Mouse (Mus musculus): ENCODE results near the gene Ntrk3.

The Ntrk3 gene

DNA sequence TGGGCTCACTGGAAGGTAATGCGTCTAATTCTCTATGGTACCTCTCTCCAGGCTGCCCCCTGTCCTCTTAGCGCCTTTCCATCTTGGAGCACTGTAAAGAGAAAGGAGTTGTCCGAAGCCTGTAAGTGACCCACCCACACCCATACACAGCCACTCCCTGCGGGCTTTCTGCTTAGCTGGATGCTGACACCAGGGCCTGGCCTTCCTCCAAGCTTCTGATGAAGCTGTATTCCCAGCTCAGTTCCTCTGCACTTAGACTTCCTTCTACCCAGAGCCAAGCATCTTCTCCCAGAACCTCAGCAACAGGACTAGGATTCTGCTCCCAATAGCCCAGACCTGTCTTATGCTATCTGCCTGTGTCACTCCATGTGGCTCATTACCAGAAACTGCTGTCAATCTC, 114.1 kb downstream of the Ntrk3 start:
- DNase-seq (ENCODE audit: low spot score): no peak

DNA sequence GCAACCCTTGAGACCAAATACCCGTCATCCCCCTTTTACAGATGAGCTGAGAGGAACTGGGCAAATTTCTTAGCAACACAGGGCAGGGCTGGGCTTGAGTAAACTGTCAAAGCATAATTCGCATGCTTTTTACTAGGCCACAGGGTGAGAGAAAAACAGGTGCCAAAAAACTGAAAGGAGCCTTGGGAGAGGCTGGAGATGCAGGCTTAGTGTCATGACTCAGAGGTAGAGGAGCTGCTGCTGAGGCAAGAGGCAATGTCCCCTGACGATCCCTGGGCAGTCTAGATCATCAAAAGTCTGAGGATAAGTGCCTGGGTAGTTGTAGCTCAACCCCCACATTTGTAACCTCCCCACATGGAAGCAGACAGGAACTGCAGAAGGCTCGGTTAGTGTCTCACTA, 116.7 kb downstream of the Ntrk3 start:
- DNase-seq (ENCODE audit: low spot score): no peak

DNA sequence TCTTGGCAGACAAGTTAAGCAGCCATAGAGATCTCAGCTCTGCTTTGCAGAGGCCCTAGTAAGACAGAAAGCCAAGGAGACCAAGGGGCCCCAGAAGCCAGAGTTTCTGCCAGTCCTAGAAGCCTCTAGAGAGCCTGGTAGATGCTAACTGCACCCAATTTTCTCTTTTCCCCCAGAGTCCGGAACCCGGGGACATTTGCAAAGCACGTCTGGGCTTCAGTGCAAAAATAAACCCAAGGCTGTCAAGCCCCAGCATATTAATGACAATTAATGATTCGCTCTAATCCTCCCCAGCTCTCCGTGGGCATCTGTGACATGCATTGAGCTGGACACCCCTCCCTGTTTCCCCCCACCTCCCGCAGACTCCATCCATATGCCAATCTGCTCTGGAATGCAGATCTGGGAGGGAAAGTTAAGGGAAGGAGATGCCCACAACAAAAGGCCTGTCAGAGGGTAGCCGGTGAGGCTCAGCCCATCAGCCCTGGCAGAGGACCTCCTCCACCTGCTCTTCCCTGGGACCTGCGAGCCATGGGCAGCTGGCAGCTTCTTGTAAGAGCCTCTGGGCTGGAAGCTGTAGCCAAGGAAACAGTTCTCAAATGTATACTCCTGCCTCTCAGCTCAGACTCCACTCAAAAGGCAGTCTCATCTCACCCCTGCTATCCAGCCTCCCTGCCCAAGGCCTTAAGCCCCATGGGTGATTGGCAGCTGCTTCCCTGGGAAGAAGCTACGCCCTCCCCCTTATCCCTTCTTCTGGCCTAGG, 117.8 kb downstream of the Ntrk3 start:
- no peak for DNase-seq (ENCODE audit: low spot score)

DNA sequence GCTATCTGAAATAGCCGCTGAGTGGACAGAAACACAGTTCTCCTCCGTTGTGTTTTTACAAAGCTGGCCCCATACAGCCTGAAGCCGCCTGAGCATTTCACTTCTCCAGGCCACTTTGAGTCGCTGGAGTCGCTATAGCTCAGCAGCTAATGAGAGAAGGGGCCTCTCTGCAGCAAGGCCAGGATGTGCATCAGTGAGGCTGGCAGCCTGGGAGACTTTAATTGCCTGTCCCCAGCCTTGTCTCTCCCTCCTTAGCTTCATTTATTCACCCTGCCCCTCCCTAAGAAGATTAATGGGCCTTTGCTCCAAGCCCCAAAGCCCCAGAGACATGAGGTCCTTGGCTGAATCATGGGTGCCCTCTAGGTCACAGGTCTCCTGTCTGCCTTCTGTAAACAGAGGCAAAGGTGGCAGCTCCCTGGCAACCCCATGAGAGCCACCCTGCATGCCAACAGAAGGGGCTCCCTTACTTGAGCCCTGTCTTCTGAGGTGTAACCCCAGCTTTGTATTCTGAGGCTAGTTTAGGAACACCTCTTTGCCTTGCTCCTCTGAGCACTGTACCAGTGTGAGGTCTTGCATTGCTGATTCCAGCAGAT, 132.2 kb downstream of the Ntrk3 start:
- DNase-seq (ENCODE audit: low spot score): no peak

DNA sequence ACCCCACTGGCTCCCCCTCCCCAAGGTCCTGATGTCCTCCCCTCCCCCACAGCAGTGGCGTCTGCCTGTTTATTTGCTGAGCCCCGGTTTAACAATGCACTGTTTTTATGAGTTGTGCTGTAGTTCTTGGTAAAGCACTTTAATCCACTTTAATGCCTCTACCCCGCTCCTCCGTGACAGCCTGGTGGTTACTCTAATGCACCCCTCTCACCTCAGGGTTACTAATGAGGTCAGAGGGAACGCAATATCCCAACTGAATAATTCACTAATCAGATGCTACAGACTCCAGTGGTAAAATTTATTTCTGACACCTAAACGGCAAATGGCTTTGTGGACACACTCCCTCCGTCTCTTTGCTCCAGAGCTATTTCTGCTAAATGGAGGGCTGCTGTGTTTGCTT, 133.9 kb downstream of the Ntrk3 start:
- no peak for DNase-seq (ENCODE audit: low spot score)

DNA sequence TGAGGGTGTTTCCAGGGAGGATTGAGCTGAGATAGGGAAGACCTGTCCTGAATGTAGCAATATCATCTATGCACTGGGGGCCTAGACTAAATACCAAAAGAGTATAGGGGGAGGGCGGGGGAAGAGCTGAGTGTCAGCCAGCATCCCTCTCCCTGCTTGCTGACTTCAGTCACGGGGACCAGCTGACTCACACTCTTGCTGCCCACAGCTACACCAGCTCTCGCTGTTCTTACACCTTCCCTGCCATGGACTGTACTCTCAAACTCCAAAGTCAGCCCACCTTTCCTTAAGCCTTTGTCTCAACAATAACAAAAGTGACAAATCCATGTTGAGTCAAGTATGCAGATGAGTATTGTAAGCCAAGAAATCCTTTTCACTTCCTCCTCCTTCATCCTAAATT, 136.0 kb downstream of the Ntrk3 start:
- no peak for DNase-seq (ENCODE audit: low spot score)

DNA sequence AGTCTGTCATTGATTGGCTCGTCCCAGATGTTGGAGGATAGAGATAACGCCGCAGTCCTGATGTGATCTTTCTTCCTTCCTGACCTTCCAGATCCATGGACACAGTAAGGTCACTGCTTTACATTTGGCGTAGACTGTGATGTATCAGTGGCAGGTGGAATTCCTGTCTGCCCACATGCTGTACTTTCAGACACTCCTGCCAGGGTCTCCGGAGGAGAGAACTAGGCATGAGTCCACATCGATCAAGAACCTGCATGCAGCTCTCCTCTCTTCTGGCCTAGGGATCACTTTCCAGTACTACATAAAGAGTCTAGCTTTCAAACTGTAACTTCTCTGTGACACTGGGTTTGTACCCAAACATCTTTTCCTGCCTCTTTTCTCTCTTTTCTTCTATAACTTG, 136.9 kb downstream of the Ntrk3 start:
- no peak for DNase-seq (ENCODE audit: low spot score)

GRCm38 (mm10) chr7:78599941-78600677, 137.7 kb downstream of the Ntrk3 start:
- DNase-seq (ENCODE audit: low spot score): no peak

- no peak for DNase-seq (ENCODE audit: low spot score)
Observed at GRCm38 (mm10) chr7:78598147-78598546, 139.7 kb downstream of the Ntrk3 start.

GRCm38 (mm10) chr7:78597251-78598129, 140.3 kb downstream of the Ntrk3 start:
- DNase-seq (ENCODE audit: low spot score): no peak

DNA sequence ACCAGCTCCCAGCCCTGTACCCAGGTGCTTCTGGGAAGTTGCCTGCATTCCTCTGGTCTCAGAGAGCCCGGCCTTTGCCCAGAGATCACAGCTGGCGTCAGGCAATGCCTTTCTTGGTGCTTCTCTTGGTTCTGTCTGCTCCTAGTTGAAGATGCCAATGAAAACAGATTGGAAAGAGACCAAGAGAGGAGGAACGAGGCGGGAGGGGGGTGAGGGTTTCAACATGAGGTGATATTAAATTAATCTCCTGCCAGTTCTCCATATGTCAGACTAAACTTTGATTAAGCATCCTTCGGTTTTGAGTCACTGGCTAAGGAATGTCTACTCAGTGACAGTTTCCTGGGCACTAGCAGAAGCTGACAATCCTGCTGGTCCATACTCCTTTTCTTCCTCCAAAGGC, 141.3 kb downstream of the Ntrk3 start:
- no peak for DNase-seq (ENCODE audit: low spot score)

- DNase-seq (ENCODE audit: low spot score): no peak
Observed at GRCm38 (mm10) chr7:78595895-78596294, 141.9 kb downstream of the Ntrk3 start.

DNA sequence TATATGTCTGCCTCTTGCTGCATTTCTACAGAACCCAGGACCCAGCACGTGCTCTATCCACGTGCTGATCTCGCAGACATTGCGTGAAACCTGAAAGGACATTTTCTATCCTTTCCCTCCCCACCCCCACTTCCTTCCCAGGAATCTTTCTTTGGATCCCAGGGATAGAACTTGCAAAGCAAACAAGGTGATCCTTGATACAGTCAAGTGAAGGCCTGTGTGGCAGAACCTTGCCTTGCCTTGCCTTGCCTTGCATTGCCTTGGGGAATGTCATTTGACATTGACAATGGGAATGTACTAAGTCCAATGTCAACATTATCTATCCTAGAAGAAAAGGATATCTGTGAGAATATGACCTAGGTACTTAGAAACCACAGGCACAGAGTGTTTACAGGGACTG, 144.9 kb downstream of the Ntrk3 start:
- DNase-seq (ENCODE audit: low spot score): no peak

DNA sequence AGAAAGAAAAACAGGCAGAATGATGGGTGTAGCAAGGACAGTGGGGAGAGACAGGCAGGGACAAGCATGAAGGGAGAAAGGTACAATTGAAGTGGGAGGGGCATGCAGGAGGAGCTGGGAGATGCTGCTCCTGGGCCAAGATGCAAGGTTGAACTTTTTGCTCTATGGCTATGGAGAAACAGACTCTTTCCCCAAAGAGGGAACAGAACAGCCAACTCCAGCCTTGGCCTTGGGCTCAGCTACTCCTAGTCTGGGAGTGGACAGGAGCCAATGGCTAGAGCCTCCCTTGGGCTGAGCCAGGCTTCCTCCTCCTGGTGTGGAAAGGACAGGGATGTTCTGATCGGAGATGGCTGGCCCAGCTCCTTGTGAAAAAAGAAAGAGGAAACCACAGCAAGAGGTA, 145.6 kb downstream of the Ntrk3 start:
- no peak for DNase-seq (ENCODE audit: low spot score)

GRCm38 (mm10) chr7:78589766-78590165, 148.0 kb downstream of the Ntrk3 start:
- DNase-seq (ENCODE audit: low spot score): no peak

- DNase-seq (ENCODE audit: low spot score): no peak
Observed at GRCm38 (mm10) chr7:78586800-78587199, 151.0 kb downstream of the Ntrk3 start.

- DNase-seq (ENCODE audit: low spot score): no peak
Observed at GRCm38 (mm10) chr7:78585960-78586359, 151.9 kb downstream of the Ntrk3 start.

DNA sequence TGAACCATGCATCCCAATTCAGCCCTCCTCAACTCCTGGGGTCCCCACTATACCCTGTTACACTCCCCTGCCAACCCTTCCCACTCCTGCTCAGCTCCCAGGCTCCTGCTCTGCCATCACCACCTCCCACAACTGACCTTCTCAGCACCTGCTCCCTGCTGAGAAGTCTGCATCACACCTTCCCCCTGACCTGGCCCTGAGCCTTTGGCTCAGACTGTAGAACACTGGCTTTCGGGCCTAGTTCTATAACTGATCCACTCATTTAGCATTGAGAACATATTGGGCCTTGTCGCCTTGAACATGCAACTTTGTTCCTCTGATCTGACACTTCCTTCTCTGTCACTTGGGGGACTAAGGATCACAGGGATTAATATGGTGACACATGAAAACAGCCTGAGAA, 152.9 kb downstream of the Ntrk3 start:
- no peak for DNase-seq (ENCODE audit: low spot score)

GRCm38 (mm10) chr7:78584499-78584898, 153.3 kb downstream of the Ntrk3 start:
- no peak for DNase-seq (ENCODE audit: low spot score)

DNA sequence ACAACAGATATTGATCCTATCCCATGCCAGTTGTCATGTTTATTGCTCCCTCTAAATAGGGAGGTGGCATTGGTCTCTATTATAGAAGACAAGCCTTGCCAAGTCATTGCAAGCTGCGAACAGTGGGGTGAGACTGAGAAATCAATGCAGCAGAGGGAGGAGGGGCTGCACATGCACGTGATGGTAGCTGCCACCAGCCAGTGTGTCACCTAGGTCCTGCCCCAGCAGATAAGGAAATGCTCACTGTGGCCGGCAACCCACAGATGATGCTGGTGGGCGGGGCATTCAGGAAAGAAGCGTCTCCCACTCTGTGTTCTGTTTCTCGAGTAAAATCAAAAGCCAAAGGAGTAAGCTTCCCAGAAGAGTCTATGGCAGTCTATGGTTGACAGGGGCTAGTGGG, 154.1 kb downstream of the Ntrk3 start:
- no peak for DNase-seq (ENCODE audit: low spot score)

GRCm38 (mm10) chr7:78581341-78581740, 156.5 kb downstream of the Ntrk3 start:
- no peak for DNase-seq (ENCODE audit: low spot score)
